11 mouse cellular contexts compared by ENCODE assay signal in genomic region chr7:16885905-16886304, GRCm38 (mm10). TPM values are rescaled to one million over a fixed set of nuclear protein-coding genes. Genes with fewer than 3 reads are reported as not detected.
A peak's percentile ranks its signal among the peaks of the same experiment; 100 is the strongest.
DNase-seq lines count a peak whose midpoint lies in the region; ATAC-seq lines count a peak whose summit lies in the region.
"Had no signal": no experiment of that assay in that cellular context is flagged by ENCODE, and none has a peak within 500 bp of the region (broad histone marks: within the 10 kb centered on the region; RNA-seq: fewer than 3 reads in every experiment).

No protein-coding gene starts in this region.

- H3K4me2 ChIP-seq in heart, embryonic 11.5 days = no peak overlapping the region
- no peak overlapping the region; the same call in 1 of the 2 replicates for H3K4me2 ChIP-seq in neural tube, embryonic 11.5 days (ENCODE audit: low read depth)
- H3K4me2 ChIP-seq in limb, embryonic 12.5 days = no peak overlapping the region

- peaks cover 14% of the 10 kb centered on the region for H3K9me3 ChIP-seq in heart, embryonic 11.5 days (replicated peaks; ENCODE audit: control insufficient read depth, low read length)
- peaks cover 4% of the 10 kb centered on the region; the same call in 1 of the 2 replicates for H3K9me3 ChIP-seq in neural tube, embryonic 11.5 days (ENCODE audit: control insufficient read depth, low read length)
- H3K9me3 ChIP-seq in limb, embryonic 12.5 days = peaks cover 26% of the 10 kb centered on the region

- no peak overlapping the region for H3K9ac ChIP-seq in heart, embryonic 11.5 days (ENCODE audit: low read depth, low read length)
- H3K9ac ChIP-seq in neural tube, embryonic 11.5 days (ENCODE audit: low read length) = no peak overlapping the region
- H3K9ac ChIP-seq in limb, embryonic 12.5 days (replicated peaks) = no peak overlapping the region

- H3K27me3 ChIP-seq in heart, embryonic 11.5 days (ENCODE audit: control insufficient read depth, insufficient read depth, low read length) = peaks cover 21% of the 10 kb centered on the region
- peaks cover 29% of the 10 kb centered on the region for H3K27me3 ChIP-seq in neural tube, embryonic 11.5 days (ENCODE audit: control insufficient read depth, insufficient read depth, low read length)
- peaks cover 17% of the 10 kb centered on the region; the same call in 1 of the 2 replicates for H3K27me3 ChIP-seq in limb, embryonic 12.5 days

- peak overlapping the region; percentile 27 for H3K4me3 ChIP-seq in heart, embryonic 11.5 days (ENCODE audit: low read depth, low read length)
- peak overlapping the region; percentile 31 for H3K4me3 ChIP-seq in neural tube, embryonic 11.5 days (ENCODE audit: low read depth, low read length)
- peak overlapping the region; percentile 29 for H3K4me3 ChIP-seq in limb, embryonic 12.5 days (replicated peaks)

- intact Hi-C loops in heart, postnatal 25 days (cut with DNase I) = no loop called here

- DNase-seq in heart, postnatal 25 days (ENCODE audit: low spot score) = no peak
- no peak for DNase-seq in neural tube, embryonic 11.5 days (ENCODE audit: low spot score)
- no peak for DNase-seq in neural tube, embryonic 10.5 days (ENCODE audit: extremely low spot score, low spot score)
- DNase-seq in thymus, postnatal 36 days = no peak
- no peak for DNase-seq in gastrocnemius, adult 8-10 months (ENCODE audit: low spot score in 2 of 2)
- DNase-seq in layer of hippocampus, adult 11-12 months (ENCODE audit: low spot score) = no peak
- DNase-seq: cerebellum, postnatal 36 days; kidney, adult 8-10 months had no signal

- 50% methylated on average over 57 of the region's 59 CpGs for WGBS in heart, embryonic 11.5 days (ENCODE audit: insufficient replicate concordance)
- 43% methylated on average over 58 of the region's 59 CpGs for WGBS in neural tube, embryonic 11.5 days
- WGBS in limb, embryonic 12.5 days = 56% methylated on average over 59 of the region's 59 CpGs

- H3K27ac ChIP-seq in heart, embryonic 11.5 days (ENCODE audit: low read depth, low read length) = no peak overlapping the region
- no peak overlapping the region for H3K27ac ChIP-seq in neural tube, embryonic 11.5 days (ENCODE audit: low read depth, low read length)
- H3K27ac ChIP-seq in limb, embryonic 12.5 days = 0 out of 2 replicates have a peak overlapping the region, but pooled peaks have one; percentile 17

- ATAC-seq in heart, embryonic 11.5 days (replicated peaks; ENCODE audit: insufficient number of reproducible peaks, low FRiP score, low TSS enrichment) = no peak
- no peak for ATAC-seq in neural tube, embryonic 11.5 days (ENCODE audit: insufficient read depth, low FRiP score, low TSS enrichment)
- ATAC-seq in limb, embryonic 12.5 days (ENCODE audit: insufficient number of reproducible peaks, insufficient read depth, low FRiP score, low TSS enrichment, low read depth) = no peak

- peaks cover 56% of the 10 kb centered on the region for H3K36me3 ChIP-seq in heart, embryonic 11.5 days (ENCODE audit: control insufficient read depth, insufficient read depth, low read length)
- H3K36me3 ChIP-seq in neural tube, embryonic 11.5 days (ENCODE audit: control insufficient read depth, insufficient read depth, low read length) = peaks cover 25% of the 10 kb centered on the region
- H3K36me3 ChIP-seq in limb, embryonic 12.5 days = peaks cover 85% of the 10 kb centered on the region

- peaks cover 19% of the 10 kb centered on the region for H3K4me1 ChIP-seq in heart, embryonic 11.5 days (ENCODE audit: control insufficient read depth, insufficient read depth, low read length)
- peaks cover 5% of the 10 kb centered on the region for H3K4me1 ChIP-seq in neural tube, embryonic 11.5 days (ENCODE audit: control insufficient read depth, insufficient read depth, low read length)
- peaks cover 15% of the 10 kb centered on the region for H3K4me1 ChIP-seq in limb, embryonic 12.5 days (replicated peaks)

RNA-seq across cellular contexts. Expression of gene Gng8, which starts 5.7 kb away (rescaled TPM):
- 3.5 and 4.2 TPM in 2 replicates for polyA plus RNA-seq in heart, embryonic 11.5 days (2014; fragmentation: Nextera tagmentation; extraction: Ambion mirVana)
- under 1 TPM; 0.45 to 0.86 TPM for total RNA-seq in heart, postnatal 25 days (2021)
- polyA plus RNA-seq in neural tube, embryonic 11.5 days (2014; fragmentation: Nextera tagmentation; extraction: Ambion mirVana) = 7.0 and 7.2 TPM in 2 replicates
- 13.2 and 16.2 TPM in 2 replicates for polyA plus RNA-seq in limb, embryonic 12.5 days (2016; fragmentation: Nextera tagmentation; extraction: Ambion mirVana)
- under 1 TPM in 1 of 4 experiments, not detected in 3; 0.36 TPM for total RNA-seq in gastrocnemius, adult 8-10 months (2022)
- total RNA-seq: liver, adult 2 months had no signal

RNA-seq across cellular contexts. Expression of gene Dact3, which starts 10.8 kb away (rescaled TPM):
- polyA plus RNA-seq in heart, embryonic 11.5 days (2014; fragmentation: Nextera tagmentation; extraction: Ambion mirVana) = 9.5 and 10.6 TPM in 2 replicates
- total RNA-seq in heart, postnatal 25 days (2021) = 10 to 100 TPM; 15.2 to 17.4 TPM
- 9.5 and 10.6 TPM in 2 replicates for polyA plus RNA-seq in neural tube, embryonic 11.5 days (2014; fragmentation: Nextera tagmentation; extraction: Ambion mirVana)
- polyA plus RNA-seq in limb, embryonic 12.5 days (2016; fragmentation: Nextera tagmentation; extraction: Ambion mirVana) = 9.8 and 12.5 TPM in 2 replicates
- 1 to 10 TPM in 2 of 4 experiments, under 1 TPM in 2; 0.87 to 1.4 (median 1.1) TPM for total RNA-seq in gastrocnemius, adult 8-10 months (2022)

RNA-seq across cellular contexts. Expression of gene Ptgir, which starts 20.4 kb away (rescaled TPM):
- 0.19 and 0.34 TPM in 2 replicates for polyA plus RNA-seq in heart, embryonic 11.5 days (2014; fragmentation: Nextera tagmentation; extraction: Ambion mirVana)
- 1 to 10 TPM; 2.1 to 3.1 TPM for total RNA-seq in heart, postnatal 25 days (2021)
- polyA plus RNA-seq in neural tube, embryonic 11.5 days (2014; fragmentation: Nextera tagmentation; extraction: Ambion mirVana) = 0.41 and 0.76 TPM in 2 replicates
- polyA plus RNA-seq in limb, embryonic 12.5 days (2016; fragmentation: Nextera tagmentation; extraction: Ambion mirVana) = 0.96 and 1.1 TPM in 2 replicates
- total RNA-seq in gastrocnemius, adult 8-10 months (2022) = under 1 TPM; 0.62 to 0.97 (median 0.93) TPM

RNA-seq across cellular contexts. Expression of gene Calm3, which starts 38.0 kb away (rescaled TPM):
- 150 and 156 TPM in 2 replicates for polyA plus RNA-seq in heart, embryonic 11.5 days (2014; fragmentation: Nextera tagmentation; extraction: Ambion mirVana)
- 100 to 1,000 TPM; 196 to 203 TPM for total RNA-seq in heart, postnatal 25 days (2021)
- 257 and 263 TPM in 2 replicates for polyA plus RNA-seq in neural tube, embryonic 11.5 days (2014; fragmentation: Nextera tagmentation; extraction: Ambion mirVana)
- polyA plus RNA-seq in limb, embryonic 12.5 days (2016; fragmentation: Nextera tagmentation; extraction: Ambion mirVana) = 108 and 123 TPM in 2 replicates
- total RNA-seq in gastrocnemius, adult 8-10 months (2022) = 100 to 1,000 TPM; 386 to 534 (median 424) TPM

RNA-seq across cellular contexts. Expression of gene Prkd2, which starts 43.2 kb away (rescaled TPM):
- polyA plus RNA-seq in heart, embryonic 11.5 days (2014; fragmentation: Nextera tagmentation; extraction: Ambion mirVana) = 10.8 and 11.6 TPM in 2 replicates
- 10 to 100 TPM; 18.0 to 22.9 TPM for total RNA-seq in heart, postnatal 25 days (2021)
- polyA plus RNA-seq in neural tube, embryonic 11.5 days (2014; fragmentation: Nextera tagmentation; extraction: Ambion mirVana) = 10.9 and 11.2 TPM in 2 replicates
- polyA plus RNA-seq in limb, embryonic 12.5 days (2016; fragmentation: Nextera tagmentation; extraction: Ambion mirVana) = 16.0 and 16.2 TPM in 2 replicates
- 1 to 10 TPM; 2.5 to 4.1 (median 3.4) TPM for total RNA-seq in gastrocnemius, adult 8-10 months (2022)
